Mouse (Mus musculus): ENCODE results near the gene Ins1.

Gene Ins1

DNA sequence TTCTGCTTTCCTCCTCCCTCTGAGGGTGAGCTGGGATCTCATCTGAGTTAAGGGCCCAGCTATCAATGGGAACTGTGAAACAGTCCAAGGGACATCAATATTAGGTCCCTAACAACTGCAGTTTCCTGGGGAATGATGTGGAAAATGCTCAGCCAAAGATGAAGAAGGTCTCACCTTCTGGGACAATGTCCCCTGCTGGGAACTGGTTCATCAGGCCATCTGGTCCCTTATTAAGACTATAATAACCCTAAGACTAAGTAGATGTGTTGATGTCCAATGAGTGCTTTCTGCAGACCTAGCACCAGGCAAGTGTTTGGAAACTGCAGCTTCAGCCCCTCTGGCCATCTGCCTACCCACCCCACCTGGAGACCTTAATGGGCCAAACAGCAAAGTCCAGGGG lies at the start of gene Ins1:
Ins1 (plus strand) TSS at position 301 of the 400 bp plus-strand sequence.
- no peak for DNase-seq (ENCODE audit: low spot score)

Data from embryo, embryonic 10 days (tissue).